Mouse (Mus musculus): ENCODE results near the gene Sestd1. TPM values are rescaled to one million over a fixed set of nuclear protein-coding genes. Genes with fewer than 3 reads are reported as not detected.

The Sestd1 gene
- 10 to 100 TPM; 20.3 to 21.2 TPM for total RNA-seq (2021)

DNA sequence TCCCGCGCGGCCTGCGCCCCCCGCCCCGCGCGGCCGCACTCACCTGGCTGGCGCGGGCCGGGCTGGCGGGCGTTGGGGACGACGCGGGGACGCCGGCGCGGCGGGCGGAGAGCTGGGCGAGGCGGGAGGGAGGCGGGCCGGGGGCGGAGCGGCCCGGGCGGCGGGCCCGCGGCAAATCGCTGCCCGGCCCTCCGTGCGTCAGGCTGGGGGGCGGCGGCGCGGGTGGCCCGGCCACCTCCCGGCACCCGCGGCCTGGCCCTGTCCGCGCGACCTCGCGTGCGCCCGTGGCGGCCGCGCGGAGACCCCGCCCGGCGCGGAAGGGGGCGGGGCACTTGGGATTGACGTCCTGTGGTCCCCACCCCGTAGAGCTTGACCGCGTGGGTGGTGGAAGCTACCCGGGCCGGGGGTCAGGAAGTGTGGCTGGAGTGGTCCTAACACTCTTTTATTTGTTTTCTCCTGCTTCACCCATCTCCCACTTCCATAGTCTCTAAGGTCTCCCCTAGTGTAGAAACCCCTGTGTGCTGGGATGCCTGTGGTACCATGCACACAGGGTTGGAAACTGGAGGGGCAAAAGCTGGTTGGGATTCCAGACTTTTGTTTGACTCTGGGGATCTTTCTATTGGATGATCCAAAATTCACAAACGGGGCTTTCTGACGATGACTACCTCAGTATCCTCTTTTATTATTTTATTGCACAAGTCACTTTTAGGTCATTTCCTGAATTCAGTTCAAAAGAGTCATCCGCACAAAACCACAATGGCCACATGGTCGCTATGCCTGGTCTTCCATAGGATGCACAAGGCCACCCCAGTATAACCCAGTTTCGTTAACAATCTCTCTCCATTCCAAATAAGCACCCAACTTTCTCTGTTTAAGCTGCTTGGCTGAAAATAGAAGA lies at the start of gene Sestd1:
Sestd1 (minus strand) TSS at position 81 of the 898 bp plus-strand sequence.
- intact Hi-C loops (cut with DNase I) = no loop called here
- DNase-seq (ENCODE audit: low spot score) = peak; percentile 70

DNA sequence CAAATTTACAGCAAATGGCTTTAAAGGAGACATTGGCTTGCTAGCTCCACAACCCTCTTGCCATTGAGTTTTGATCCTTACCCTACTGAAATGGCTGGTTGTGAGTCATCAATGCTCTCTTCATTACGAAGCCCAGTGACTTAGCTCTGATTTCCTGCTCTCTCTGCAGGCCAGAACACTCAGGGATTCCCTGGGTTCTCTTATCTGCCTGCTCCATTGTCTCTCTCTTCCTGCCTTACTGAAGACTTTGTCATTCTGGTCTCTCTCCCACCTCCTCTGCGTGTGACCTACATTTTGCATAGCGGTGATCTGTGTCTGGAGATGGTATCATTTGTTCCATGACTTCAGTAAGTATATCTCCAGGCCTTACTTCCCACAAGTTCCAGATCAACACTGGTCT lies 46.9 kb upstream of the Sestd1 start:
- intact Hi-C loops (cut with DNase I) = no loop called here
- DNase-seq (ENCODE audit: low spot score) = no peak

DNA sequence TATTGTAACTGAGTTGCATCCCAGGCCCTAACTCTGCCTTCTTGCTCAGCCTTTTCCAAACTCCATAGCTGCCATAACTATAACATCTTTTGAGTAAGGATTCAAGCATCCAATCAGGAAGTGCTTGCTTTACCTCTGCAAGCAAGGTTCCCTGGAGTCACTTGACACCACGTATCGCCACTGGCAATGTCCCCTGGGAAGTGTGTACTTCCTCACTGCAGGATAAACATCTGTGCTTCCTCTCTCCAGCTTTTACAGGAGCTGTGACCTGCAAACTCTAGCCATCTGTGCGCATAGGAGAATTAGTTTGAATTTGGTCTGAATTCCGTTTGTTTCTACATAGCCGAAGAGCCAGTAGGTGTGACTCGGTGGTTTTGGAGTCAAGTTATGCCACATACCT lies 43.3 kb upstream of the Sestd1 start:
- intact Hi-C loops (cut with DNase I) = no loop called here
- no peak for DNase-seq (ENCODE audit: low spot score)

DNA sequence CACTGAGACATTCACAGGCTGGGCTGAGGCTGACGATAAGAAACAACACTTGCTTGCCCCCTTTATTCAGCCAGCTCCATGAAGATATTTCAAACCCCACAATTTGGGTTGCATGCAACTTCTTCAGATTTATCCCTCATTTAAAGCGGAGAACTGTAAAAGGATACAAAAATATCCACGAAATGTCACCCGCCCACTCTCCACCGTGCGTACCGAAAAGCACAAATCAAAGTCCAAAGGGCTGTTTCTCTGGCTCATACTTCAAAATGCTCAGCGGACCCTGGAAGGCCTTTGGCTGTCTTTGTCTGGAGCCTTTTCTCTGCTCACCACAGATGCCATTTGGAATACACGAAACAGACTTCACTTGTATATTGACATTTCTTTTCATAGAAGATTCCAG lies 42.8 kb upstream of the Sestd1 start:
- no peak for DNase-seq (ENCODE audit: low spot score)

DNA sequence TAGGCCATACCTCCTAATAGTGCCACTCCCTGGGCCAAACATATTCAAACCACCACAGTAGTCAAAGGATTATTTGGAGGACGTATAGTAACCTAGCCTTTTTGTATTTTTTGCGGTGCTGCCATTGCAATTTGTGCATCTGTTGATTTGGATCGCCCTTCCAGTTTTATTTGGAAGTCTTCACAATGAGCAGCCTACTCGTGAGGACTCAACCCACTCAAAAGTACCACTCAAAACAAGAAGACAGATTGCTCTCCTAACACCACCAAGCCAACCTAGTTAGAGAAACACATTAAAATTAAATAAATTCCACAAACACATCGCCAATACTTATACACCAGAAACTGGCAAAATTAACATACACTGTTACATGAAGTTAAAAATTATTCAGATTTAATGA lies 38.8 kb upstream of the Sestd1 start:
- DNase-seq (ENCODE audit: low spot score) = no peak
- intact Hi-C loops (cut with DNase I) = no loop called here

More for the DNA sequence above, 42.8 kb upstream of the Sestd1 start:
- intact Hi-C loops (cut with DNase I) = no loop called here

DNA sequence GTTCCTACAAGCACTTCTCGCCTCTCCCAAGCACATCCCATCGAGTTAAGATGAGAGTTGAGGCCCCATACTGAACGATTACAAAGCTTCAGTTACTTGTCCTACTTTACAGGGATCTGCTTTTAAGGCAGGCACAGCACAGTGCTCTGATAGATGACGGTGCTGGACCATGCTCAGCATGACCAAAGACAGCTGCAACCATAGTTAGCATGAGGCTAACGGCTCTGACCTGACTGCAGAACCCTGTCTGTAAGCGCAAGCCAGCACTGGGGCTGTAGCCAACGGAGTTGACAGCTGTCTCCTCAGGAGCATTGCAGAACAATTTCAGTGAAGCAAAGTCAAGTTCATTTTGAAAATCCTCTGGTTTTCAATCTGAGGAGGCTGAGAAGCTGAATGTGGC lies 36.6 kb upstream of the Sestd1 start:
- DNase-seq (ENCODE audit: low spot score) = peak; percentile 49
- intact Hi-C loops (cut with DNase I) = no loop called here

DNA sequence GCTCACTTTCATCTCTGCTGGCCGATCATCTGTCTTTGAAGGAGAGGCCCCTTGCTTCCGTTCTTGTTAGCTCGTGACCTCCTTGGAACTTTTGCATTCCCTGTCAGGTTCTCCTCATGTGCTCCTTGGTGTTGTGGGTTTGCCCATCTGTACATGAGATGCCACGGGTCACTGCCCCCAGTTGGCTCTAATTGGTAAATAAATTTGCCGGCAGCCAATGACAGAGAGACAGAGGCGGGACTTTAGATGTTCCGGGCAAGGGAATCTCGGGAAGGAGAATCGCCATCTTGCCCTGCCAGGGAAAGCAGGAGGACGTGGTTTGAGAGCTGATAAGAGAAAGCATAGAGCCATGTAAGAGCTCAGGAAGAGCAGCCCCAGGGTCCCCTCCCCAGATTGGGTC lies 33.5 kb upstream of the Sestd1 start:
- no peak for DNase-seq (ENCODE audit: low spot score)
- intact Hi-C loops (cut with DNase I) = no loop called here

DNA sequence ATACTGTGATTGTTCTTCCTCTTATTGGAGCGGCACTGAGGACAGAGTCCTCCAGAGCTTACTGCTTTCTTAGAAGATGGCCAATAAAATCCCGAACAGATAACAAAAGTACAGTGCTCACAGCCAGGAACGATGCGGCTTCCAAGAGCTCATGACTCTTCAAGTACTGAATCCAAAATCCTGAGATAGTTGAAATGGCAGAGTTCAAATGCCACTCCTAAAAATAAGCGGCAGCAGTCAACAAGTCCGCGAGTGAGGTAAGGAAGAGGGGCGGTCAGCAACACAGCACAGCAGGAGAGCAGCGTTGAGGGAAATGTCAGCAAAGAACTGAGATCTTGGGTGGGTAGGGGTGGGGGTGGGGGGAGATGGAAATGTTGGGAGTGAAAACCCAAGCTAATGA lies 32.2 kb upstream of the Sestd1 start:
- intact Hi-C loops (cut with DNase I) = no loop called here
- DNase-seq (ENCODE audit: low spot score) = peak; percentile 10

DNA sequence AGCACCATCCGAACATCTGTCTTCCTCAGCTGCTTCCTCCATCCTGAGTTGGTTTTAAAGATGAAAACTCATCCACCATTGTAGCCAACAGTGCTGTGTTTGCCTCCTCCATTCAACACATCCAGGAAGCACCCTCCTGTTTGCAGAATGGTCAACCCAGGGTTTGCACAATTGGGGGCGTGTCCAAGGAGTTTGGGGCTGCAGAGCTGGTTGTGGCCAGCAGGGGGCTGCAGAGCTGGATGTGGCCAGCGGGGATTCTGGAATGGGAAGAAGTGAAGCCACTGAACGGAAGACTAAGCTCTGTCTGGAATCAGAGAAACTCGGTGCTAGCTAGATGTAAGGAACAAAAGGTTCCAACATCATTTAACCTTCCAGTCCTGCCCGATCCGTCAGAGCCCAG lies 28.9 kb upstream of the Sestd1 start:
- intact Hi-C loops (cut with DNase I) = loop anchor here (2.0 kb wide), 1 partner anchor 33 kb away; no protein-coding TSS in a partner anchor

DNA sequence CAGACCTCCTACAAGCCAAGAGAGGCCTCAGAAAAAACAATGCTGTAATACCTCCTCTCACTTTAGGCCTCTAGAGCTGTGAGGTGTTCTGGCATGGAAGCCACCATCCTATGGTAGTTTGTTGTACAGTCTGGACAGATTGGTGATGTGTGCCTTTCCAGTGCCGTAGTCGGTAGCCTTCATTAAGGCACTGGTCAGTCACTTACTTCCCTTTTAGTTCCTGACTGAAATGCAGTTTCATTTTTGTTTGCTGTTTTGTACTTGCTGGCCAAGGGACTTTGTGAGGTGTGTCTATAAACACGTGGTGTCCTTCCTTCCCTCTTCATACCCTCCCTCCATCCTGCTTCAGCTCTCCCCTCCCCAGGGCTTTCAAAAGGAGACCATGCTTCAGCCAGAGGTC lies 24.1 kb upstream of the Sestd1 start:
- DNase-seq (ENCODE audit: low spot score) = no peak
- intact Hi-C loops (cut with DNase I) = no loop called here

More for the DNA sequence above, 28.9 kb upstream of the Sestd1 start:
- DNase-seq (ENCODE audit: low spot score) = peak; percentile 17

DNA sequence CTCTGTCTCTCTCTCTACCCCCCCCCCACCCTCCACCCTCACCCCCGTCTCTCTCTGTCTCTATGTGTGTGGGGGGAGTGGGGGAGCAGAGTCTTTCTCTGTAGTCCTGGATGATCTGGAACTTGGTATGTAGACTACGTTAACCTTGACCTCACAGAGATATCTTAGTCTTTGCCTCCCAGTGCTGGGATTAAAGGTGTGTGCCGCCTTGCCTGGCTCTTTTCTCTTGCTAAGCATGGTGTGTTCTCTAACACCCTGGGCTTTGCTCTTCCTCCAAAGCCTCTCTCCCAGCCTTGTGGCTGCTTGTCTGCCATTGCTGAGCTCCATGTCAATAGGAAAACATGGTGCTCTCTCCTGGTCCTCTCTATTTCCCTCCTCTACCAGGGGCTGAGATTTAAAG lies 23.3 kb upstream of the Sestd1 start:
- no peak for DNase-seq (ENCODE audit: low spot score)
- intact Hi-C loops (cut with DNase I) = no loop called here

DNA sequence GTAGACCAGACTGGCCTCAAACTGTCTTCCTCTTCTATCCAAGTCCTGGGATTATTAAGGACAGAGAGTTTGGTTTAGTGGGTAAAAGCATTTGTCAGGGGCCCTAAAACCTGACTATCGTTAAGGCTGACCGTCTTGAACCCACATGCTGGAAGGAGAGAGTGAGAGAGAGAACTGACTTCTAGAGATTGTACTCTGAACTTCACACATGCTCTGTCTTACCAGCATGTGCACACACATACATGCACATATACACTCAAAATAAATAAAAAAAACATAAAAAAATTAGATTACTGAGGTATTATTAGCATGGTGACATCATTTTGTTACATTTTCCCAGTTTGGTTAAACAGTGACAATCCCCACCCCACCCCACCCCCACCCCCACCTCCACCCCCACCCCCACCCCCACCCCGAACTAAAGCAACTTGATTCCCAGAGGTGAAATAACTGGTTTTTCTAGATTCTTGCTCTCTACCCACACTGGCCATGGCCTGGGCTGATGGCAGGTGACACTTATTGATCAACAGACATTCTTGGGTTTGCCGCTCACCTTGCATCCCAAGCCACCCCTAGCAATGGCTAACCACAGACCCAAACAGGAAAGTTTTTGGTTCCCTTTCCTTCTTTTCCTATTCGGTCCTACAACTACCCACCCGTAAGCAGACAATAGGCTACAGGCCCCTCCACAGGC lies 22.4 kb upstream of the Sestd1 start:
- DNase-seq (ENCODE audit: low spot score) = no peak
- intact Hi-C loops (cut with DNase I) = no loop called here

DNA sequence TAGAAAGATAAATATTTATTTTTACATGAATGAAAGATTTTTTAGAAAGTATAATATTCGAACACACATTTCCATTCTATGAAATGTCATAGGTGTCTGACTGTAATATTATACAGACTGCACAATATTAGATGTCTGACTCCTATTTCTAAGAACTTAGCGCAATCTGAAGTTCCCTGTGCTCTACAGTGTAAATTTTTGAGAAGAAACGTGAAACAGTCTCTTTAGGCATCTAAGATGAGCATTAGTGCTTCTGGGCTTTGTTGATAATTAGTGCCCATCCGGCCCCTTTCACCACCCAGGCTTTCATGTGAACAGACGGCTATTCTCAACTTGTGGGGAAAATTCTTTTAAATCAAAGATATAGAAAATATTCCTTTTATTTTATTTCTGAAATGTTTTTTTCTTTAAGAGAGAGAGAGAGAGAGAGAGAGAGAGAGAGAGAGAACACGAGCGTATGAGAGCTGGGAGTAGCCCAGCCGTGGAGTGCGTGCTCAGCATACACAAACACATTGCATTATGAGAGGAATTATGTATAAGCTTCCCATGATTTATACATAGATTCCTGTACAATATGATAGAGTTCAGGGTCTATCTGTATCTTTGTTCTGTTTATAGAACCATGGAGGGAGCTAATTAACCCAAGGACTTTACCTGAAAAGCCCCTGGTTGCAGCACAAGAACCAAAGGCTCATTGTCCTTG lies 21.4 kb upstream of the Sestd1 start:
- intact Hi-C loops (cut with DNase I) = no loop called here
- no peak for DNase-seq (ENCODE audit: low spot score)

DNA sequence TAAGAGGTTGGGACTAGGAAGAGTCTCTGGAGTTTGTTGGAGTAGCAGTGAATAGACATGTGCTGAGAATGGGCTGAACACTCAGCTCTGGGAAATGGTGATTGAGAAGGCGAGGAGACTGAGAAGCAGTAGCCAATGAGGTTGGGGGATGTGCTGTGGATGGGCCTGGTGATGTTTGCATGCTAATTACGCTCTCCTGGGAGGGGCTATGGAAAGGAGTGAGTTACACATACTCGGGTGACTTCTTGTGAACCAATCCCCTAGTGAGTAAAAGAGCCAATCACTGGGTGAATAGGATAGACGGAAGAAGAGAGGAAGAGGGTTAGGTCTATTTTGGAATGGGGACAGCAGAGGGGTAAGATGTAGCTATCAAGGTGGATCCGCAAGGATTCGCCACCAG lies 9.3 kb upstream of the Sestd1 start:
- no peak for DNase-seq (ENCODE audit: low spot score)
- intact Hi-C loops (cut with DNase I) = no loop called here

DNA sequence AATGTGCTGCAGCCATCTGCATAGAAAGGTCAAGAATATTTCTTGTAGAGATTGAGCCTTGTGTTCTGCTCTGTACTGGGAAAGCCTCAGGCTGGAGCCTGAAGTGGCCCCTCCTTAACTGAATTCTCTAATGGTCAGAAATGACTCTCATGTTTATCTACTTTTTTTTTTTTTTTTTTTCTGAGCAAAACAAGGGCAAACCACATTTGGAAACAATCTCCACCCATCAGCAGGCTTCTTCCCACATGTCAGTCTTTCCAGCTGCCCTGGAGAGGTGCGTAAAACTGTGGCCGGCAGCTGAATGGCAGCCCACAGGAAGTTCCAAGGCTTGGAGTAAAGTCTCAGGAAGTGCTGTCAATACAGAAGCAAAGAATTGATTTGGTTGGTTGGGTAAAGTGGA lies 6.4 kb upstream of the Sestd1 start:
- intact Hi-C loops (cut with DNase I) = no loop called here
- no peak for DNase-seq (ENCODE audit: low spot score)

DNA sequence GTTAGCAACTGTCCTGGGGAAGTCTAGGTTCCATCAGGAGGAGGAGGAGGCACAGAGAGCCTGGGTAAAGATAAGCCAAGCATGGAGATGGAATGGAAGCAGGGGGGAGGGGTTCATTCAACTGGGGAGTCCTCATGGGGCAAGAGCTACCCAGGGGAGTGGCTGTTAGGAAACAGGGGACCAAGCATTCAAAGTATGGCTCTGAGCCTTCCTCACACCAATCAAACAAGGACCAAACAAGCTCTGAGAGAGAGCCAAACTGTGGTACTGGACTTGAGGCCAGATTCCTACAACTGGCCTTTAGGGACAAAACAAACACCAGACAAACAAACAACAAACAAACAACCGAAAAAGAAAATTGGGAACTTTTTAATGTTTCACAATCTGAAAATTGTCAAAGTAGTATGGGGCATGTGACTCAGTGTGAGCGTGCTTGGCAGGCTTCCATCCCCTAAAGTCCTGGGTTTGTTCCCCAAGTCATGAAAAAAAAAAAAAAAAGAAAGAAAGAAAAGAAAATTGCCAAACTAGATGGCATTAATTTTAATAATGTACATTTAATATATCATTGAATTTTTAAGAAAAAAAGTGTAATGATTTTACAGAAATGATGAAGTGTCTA lies 4.0 kb upstream of the Sestd1 start:
- intact Hi-C loops (cut with DNase I) = no loop called here
- no peak for DNase-seq (ENCODE audit: low spot score)

DNA sequence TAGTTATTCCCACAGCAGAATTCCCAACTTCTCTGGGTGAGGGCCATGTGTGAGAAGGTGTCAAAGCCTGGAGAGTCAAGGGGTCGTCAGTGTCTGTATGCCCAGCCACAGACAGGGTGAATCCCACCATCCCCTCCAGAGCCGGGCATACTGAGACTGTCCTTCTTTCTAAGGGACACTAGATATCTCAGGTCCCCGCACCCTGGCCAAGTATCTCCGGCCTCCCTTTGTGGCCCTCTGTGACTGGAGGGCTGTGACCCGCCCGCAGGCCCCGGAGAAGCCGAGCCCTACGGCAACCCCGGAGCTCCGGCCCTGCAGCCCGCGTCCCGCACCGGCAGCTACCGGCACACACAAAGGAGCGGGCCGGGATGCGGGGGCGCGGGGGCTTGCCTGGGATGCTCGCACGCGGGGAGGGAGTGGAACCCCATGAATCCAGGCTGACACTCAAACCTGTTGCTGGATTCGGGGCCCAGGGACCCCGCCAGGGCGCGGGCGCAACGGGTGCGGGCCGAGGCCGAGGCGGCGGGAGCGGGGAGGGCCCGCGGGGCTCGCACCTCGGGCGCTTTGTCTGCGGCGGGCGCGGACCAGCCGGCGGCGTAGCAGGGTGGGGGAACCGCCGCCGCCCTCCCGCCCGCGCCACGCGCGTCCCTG lies 406 bp downstream of the Sestd1 start:
- DNase-seq (ENCODE audit: low spot score) = no peak
- intact Hi-C loops (cut with DNase I) = no loop called here

DNA sequence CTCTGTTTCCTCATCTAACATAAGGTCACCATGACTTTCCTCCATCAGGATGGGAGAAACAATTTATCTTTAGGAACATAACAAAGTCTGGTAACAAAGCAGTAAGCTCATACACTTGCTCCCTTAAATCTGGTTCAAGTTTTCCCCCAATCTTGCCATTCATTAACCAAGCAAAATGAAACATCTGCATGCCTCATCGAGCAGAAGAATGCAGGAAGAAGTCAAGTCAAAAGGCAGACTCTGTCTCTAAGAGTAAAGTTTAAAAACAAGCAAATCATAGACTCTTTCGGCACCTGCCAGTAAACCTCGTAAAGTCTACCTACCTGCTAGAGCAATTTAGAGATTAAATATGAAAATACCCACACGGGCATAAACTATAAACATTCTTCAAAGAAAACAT lies 3.1 kb downstream of the Sestd1 start:
- intact Hi-C loops (cut with DNase I) = no loop called here

DNA sequence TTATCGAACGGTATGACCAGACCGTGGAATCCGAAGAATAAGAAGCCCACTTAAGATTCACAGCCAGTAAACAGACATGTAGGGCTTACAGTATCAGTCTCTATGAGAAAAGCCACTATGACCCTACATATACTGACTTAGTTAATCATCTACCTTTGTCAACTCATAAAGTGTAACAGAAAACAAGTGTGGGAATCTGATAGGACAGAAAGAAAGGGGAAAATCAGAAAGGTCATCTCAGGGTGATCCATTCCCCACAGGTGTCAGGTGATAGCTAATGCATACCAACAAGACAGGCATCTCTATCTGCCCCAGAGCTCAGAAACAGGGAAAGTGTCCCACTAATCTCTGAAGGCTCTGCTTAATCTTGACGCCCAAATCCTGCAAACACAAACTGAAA lies 4.5 kb downstream of the Sestd1 start:
- DNase-seq (ENCODE audit: low spot score) = no peak
- intact Hi-C loops (cut with DNase I) = no loop called here

More for the DNA sequence above, 3.1 kb downstream of the Sestd1 start:
- DNase-seq (ENCODE audit: low spot score) = no peak
